Mouse (Mus musculus) testis, adult 2 months (tissue): Measurements from ENCODE around the gene Sec1. TPM values are rescaled to one million over a fixed set of nuclear protein-coding genes. Genes with fewer than 3 reads are reported as not detected.
A peak's percentile ranks its signal among the peaks of the same experiment; 100 is the strongest.

Experiments
- H3K27ac ChIP-seq: fragments of 200-500 bp; 2 replicates; pipeline ENCODE4 v1.5.1; 2012; ENCODE audit warnings: low read depth, low read length; ENCODE audit not compliant: control insufficient read depth, insufficient read depth
- H3K27me3 ChIP-seq: fragments of 200-500 bp; 2 replicates; pipeline ENCODE4 v1.6.1; 2012; ENCODE audit warnings: mild to moderate bottlenecking, low read length, moderate library complexity; ENCODE audit not compliant: control insufficient read depth, insufficient read depth
- H3K36me3 ChIP-seq: fragments of 200-500 bp; 2 replicates; pipeline ENCODE4 v1.6.1; 2012; ENCODE audit warnings: mild to moderate bottlenecking, low read length; ENCODE audit not compliant: control insufficient read depth, insufficient read depth
- H3K4me1 ChIP-seq: fragments of 200-500 bp; 2 replicates; pipeline ENCODE4 v1.6.1; 2012; ENCODE audit warnings: low read length; ENCODE audit not compliant: control insufficient read depth, insufficient read depth
- H3K4me3 ChIP-seq: fragments of 200-500 bp; 2 replicates; pipeline ENCODE4 v1.5.1; 2012; ENCODE audit warnings: low read depth, mild to moderate bottlenecking, low read length, moderate library complexity, mixed read lengths; ENCODE audit not compliant: control insufficient read depth
- CTCF ChIP-seq: fragments of 200-500 bp; IDR thresholded peaks from 2 replicates; pipeline ENCODE4 v1.5.1; 2012; ENCODE audit warnings: low read depth, mild to moderate bottlenecking, inconsistent platforms, low read length, moderate library complexity; ENCODE audit not compliant: control insufficient read depth, insufficient read depth, insufficient replicate concordance
- POLR2A ChIP-seq: fragments of 200-500 bp; IDR thresholded peaks from 2 replicates; pipeline ENCODE4 v1.6.1; 2012; ENCODE audit warnings: low read depth, mild to moderate bottlenecking, inconsistent platforms, low read length, moderate library complexity; ENCODE audit not compliant: control insufficient read depth
- polyA plus RNA-seq: library from polyadenylated mRNA; depleted of rRNA; stranded (reverse); fragments of >200 nt; gene quantifications from 2 replicates; pipeline ENCODE4 v1.2.3, GENCODE M21; 2012

Sec1 gene
- polyA plus RNA-seq, 1 experiment: 61.0 TPM

- Histone ChIP-seq H3K4me3 (peak overlapping the region; percentile 94), H3K36me3 (peaks cover 4% of the 10 kb centered on the region), H3K4me1 (peaks cover 26% of the 10 kb centered on the region), H3K27ac (peak overlapping the region; percentile 75), H3K27me3 (no peaks in the 10 kb centered on the region)
- TF ChIP-seq CTCF (no peak), POLR2A (no peak; the same call in 1 of the 2 replicates)
These were observed 19.8 kb upstream of the Sec1 start for GRCm38 (mm10) chr7:45713881-45714520.

GRCm38 (mm10) chr7:45713396-45713795 is 19.2 kb upstream of the Sec1 start:
- Histone ChIP-seq H3K27me3 (no peaks in the 10 kb centered on the region), H3K4me1 (peaks cover 31% of the 10 kb centered on the region), H3K27ac (peak overlapping the region; percentile 19; the same call in 1 of the 2 replicates), H3K36me3 (peaks cover 4% of the 10 kb centered on the region), H3K4me3 (no peak overlapping the region)
- no peak for TF ChIP-seq CTCF
- no peak for TF ChIP-seq POLR2A

- Histone ChIP-seq H3K36me3 (peaks cover 4% of the 10 kb centered on the region), H3K27me3 (no peaks in the 10 kb centered on the region), H3K27ac (peak overlapping the region; percentile 47), H3K4me3 (peak overlapping the region; percentile 14; the same call in 1 of the 2 replicates), H3K4me1 (peaks cover 42% of the 10 kb centered on the region)
- no peak for TF ChIP-seq CTCF
- TF ChIP-seq POLR2A: no peak
These were observed 18.0 kb upstream of the Sec1 start for GRCm38 (mm10) chr7:45712022-45712757.

DNA sequence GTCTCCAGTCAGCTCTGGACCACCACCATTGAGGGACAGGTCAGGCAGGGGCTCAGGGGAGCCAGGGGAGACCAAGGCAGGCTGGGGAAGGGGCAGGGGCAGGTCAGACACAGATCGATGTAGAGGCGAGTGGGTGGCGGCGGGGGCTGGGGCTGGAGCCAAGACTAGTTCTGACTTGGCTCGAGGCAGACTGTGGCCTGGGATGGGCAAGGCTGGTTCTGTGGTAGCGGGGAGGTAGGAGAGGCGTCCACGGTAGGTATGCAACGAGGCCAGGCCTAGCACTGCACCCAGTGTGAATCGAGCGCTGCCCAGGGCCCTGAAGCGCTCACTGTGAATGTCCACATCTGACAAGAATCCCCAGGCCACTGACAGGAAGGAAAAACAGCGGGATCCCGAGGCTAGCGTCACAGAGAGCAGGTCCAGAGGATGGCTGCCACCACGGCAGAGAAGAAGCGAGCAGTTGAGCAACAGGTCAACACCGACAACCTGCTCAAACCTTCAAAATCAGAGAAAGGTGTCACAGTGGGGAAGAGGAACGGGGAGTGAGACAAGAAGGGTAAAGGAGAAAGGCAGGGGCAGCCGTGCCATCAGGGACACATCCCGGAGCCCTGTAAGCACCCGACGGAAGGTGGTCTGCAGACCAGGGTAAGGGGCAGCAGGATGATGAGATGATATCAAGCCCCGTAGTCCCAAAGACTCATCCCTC is 17.3 kb upstream of the Sec1 start:
- Histone ChIP-seq H3K36me3 (peaks cover 4% of the 10 kb centered on the region), H3K27me3 (no peaks in the 10 kb centered on the region), H3K4me3 (no peak overlapping the region; the same call in 1 of the 2 replicates), H3K4me1 (peaks cover 47% of the 10 kb centered on the region), H3K27ac (peak overlapping the region; percentile 26; the same call in 1 of the 2 replicates)
- TF ChIP-seq CTCF: no peak
- no peak for TF ChIP-seq POLR2A

DNA sequence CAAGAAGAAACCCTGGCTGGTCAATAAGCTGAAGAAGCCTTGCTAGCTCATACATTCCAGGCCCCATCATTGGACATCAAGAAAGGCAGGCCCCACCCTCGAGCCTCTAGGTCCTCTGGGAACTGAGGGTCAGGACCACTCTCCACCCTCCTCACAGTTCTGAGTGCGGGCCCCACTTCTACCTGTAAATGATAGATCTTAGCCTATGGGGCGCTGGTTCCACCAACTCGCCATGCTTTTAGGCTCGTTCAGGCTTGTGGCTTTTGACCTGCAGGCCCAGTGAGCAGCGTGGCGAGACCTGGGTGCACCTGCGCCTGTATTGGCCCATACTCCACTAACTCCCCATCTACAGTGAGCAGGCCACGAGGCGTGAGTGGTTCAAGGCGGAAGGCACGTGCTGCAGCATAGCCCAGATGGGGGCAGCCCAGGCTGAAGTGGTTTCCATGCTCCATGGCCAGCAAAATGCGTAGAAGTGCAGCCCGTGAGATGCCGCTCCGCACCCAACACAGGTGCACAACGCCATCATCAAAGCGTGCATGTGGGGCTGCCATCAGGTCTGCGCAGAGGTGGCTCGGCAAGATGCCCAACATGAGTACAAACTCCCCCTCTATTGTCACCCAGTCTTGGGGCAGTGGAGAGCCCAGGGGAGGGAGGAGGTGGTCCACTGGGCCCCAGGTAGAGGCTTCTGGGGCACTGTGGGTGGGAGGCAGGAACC is 16.4 kb upstream of the Sec1 start:
- Histone ChIP-seq H3K4me1 (peaks cover 51% of the 10 kb centered on the region), H3K27ac (no peak overlapping the region), H3K27me3 (no peaks in the 10 kb centered on the region), H3K36me3 (peaks cover 4% of the 10 kb centered on the region), H3K4me3 (no peak overlapping the region)
- TF ChIP-seq POLR2A: peak; percentile 30
- no peak for TF ChIP-seq CTCF

DNA sequence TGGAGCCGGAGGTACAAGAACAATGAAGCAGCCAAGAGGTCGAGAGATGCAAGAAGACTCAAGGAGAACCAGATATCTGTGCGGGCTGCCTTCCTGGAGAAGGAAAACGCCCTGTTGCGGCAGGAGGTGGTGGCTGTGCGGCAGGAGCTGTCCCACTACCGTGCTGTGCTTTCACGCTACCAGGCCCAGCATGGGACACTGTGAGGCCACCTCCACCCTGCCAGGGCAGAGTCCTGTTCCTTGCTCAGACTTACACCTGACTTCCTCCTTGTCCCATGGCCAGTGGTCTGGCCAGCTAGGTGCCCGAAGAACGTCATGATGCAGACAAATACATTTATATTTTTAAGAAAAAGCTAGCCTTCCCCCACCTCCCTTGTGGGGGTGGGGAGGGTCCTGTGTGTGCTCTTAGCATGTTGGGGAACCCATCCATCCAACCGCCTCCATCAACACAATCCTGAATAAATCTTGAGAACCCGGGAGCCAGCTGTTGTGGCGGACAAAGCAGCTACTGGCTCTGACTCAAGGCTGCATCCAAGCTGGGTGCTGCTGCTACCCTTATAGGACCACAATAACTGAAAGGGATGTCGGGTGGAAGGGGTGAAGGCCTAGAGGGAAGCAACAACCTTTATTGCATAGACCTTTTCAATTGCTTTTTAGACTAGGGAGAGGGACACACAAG is 15.6 kb upstream of the Sec1 start:
- Histone ChIP-seq H3K36me3 (peaks cover 4% of the 10 kb centered on the region), H3K27me3 (no peaks in the 10 kb centered on the region), H3K4me1 (peaks cover 57% of the 10 kb centered on the region), H3K27ac (no peak overlapping the region; the same call in 1 of the 2 replicates), H3K4me3 (no peak overlapping the region)
- TF ChIP-seq POLR2A (peak; percentile 2; the same call in 1 of the 2 replicates), CTCF (no peak)
